Mouse (Mus musculus): Measurements from ENCODE around the gene Capn8.

The Capn8 gene

DNA sequence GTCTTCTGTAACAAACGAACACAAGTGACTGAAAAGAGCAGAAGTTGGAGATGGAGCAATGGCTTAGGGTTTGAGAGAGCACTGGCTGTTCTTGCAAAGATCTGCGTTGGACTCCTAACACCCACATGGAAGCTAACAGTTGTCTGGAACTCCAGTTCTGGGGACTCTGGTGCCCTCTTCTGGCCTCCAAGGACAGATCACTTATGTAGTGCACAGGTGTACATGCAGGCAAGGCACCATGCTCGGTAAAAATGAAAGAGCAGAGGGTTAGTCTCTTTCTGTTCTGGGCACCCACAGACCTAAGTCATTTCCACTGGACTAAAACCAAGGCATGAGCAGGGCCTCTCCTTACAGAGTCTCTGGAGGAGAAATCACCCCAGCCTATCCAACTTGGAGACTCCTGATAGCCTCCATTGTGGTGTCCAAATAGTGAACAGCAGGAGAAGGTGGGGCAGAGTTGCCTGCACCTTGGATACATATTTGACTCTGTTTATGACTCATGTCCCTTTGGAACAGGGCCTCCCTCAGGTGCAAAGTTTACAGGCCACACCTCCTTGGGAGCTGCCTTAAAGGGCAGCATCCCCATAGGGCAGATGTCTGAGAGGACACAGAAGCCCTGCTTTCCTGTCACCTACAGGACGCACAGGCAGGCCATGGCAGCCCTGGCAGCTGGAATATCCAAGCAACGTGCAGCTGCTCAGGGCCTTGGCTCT is at the start of gene Capn8:
Gene Capn8, plus strand, starts transcription at position 600 of the 713 bp plus-strand sequence.
- DNase-seq (ENCODE audit: low spot score) = no peak

DNA sequence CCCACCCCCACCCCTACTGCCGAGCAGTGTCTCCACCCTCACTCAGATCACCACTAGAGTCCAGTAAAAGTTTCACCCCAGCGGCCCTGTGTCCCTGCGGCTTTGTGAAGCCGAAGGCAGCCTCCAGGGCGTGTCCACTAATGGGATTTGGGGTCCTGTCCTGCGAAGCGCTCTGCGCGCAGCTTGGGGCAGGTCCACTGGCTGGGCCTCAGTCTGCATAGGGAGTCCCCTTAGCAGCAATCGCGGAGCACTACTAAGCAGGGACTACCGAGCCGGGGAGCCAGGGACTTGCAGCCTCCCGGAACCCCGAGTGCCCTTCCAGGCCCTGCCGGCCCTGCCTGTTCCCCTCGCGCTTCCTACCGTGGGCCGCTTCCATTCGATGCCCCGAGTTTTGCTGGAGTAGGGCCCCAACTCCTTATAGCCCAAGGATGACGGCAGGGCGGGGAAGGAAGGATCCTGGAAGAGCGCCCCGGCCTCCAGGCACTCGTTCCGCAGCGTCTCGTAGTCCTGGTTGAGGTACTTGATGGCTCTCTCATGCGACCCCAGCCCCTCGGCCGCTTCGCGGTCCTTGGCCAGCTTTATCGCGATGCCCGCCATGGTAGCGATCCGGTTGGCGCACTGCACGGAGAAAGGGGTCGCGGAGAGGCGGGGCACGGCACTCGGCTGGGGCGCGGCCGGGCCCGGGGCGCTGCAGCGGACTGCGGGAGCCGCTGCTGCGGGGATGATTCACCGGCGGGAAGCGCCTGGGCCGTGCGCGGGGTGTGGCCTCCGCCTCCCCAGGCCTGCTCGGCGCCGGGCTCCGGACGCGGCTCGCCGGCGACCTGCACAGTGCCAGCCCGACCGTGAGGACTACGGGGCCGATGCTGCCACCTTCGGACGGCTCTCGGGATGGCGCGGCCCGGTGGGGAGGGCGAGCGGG is 47.8 kb upstream of the Capn8 start, which contains the start of gene Capn2:
Gene Capn2, minus strand, starts transcription at position 851 of the 919 bp plus-strand sequence.
- DNase-seq (ENCODE audit: low spot score) = peak; percentile 78

DNA sequence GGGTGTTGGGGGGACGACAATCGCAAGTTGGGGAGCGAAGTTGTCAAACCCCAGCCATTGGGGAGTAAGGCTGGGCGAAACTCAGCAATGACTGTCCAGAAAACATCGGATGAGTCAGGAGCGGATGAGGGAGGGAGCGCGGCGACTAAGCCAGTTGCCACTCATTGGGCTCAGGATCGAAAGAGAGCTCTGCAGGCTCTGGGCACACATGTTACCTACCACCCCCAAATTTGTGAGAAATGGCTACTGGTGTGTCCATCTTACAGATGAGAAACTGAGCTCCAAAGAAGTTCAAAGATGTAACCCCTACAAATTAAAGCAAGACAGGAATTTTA is 47.2 kb upstream of the Capn8 start:
- no peak for DNase-seq (ENCODE audit: low spot score)

DNA sequence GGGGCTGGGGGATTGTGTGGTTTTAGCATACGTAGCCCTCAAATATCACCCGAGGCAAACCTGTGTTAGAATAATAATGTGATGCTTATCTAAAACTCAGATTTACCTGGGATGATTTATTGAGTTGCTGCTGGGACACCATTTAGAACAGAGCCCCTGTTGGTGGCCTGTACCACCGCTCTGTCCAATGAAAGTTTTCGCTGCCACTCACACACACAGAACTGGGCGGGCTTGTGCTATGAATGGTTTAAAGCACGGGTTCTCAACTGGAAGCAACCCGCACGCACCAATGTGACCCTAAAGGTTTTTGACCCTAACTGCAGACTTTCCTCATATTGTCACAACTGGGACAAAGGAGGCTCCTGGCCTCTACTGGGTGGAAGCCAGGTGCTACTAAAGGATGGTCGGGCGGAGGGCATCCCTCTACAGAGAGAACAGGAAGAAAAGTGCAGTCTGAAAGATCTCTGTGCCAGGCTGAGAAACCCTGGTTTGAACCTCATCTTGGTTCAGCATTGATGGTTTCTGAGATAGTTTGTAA is 46.6 kb upstream of the Capn8 start:
- DNase-seq (ENCODE audit: low spot score) = no peak

DNA sequence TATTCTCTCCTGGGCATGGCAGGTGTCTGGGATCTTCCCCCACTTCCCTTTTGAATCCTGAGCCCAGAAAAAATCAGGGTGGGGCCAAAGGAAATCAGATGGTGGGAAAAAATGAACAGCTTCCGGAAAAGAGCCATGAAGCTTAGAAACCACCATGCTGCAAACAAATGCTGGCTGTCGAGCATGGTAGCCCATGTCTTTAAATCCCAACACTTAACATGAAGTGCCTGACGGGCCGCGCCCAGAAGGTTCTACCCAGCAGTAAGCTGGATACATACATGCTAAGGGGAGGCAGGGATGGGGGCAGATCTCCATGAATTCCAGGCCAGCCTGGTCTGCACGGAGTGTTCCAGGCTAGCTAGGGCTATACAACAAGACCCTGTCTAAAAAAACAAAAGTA is 46.0 kb upstream of the Capn8 start:
- no peak for DNase-seq (ENCODE audit: low spot score)

DNA sequence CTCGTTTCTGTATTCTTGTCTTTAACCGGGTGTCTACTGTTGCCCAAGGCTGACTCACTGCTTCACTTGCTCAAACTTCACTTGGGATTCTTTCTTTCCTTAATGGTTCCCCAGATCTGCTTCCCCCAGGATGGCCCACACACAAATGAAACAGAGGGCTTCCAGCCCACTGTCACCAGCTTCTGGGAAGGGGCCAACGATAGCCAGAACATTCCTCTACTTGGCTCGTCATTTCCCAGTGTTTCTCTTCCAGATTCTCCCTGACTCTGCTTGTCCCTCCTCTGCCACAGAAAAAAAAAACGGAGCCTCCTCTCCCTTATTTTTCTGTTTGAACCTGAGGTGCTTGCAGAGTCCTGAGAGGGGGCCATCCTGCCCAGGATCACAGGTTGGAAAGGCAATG is 45.5 kb upstream of the Capn8 start:
- DNase-seq (ENCODE audit: low spot score) = no peak

DNA sequence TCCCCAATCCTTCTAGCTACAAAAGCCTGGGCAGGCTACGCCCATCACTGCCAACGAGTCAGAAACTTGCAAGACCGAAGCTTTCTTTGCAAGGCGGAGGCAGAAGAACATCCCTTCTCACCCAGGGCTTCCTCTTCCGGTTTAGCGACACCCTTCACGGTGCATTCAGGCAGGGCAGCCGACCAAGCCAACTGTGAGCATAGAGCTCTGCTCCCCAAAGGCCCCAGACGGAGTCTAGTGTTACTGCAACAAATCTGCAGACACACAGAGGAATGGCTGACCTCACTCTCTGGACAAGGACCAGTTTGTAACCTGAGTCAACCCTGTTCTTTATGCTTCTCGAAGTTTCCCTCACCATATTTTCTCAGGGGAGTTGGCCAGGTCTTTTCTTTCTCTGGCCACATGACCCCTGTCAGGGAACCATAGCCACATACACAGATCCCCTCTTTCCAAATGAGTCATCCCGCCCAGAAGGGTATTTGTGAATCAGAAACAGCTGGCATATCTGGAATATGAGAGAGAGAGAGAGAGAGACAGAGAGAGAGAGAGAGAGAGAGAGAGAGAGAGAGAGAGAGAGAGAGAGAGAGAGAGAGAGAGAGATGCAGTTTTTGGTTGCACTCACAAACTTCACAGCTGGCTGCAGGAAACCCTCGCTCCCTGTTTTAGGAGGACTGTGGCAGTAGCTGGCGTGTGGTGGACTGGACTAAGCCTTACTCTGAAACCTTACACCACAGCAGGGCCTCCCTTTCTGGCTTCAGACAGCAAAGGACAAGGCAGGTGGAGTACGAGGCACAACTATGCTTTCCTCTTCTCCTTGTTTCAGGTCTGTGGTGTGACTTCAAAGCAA is 44.5 kb upstream of the Capn8 start:
- peak; percentile 36 for DNase-seq (ENCODE audit: low spot score)

DNA sequence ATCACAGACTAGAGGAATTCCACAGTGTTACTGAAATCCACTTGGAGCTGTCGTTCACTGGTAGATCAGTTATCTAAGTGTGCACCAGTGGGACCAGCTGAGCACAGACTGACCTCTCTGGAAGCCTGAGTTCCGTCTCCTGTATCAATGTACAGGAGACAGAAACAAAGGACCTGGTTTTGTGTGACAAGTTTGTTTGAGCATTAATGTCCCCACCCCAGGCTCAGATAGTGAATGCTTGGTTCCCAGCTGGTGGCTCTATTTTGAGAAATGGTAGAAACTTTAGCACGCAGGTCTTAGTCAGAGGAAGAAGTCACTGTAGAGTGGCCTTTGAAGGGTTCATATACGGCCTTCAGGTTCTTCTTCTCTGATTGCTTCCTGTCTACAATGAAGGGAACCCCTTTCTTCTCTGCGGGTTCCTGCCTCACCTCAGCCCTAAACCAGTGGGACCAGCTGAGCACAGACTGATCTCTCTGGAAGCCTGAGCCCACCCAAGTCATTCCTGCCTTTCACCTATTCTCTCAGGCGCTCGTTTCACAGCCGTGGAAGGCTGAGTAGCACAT is 43.8 kb upstream of the Capn8 start:
- DNase-seq (ENCODE audit: low spot score) = no peak

DNA sequence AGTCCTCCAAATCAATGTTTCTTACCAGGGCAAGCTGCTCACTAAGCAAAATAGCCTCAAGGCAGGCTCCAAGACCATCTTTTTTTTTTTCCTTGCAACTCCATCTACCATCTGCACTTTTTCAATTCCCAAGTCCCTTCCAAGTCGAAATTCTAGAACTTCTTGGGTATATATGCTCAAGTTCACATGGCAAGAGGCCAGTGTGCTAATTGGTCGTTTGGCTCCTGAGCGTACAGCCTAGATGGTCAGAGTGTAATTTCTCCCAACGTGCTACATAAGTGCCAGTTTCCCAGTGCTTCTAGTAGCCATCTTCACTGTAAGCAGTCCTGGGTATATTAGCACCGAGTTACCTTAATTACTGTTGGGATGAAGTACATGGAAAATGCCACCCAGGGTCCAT is 41.8 kb upstream of the Capn8 start:
- no peak for DNase-seq (ENCODE audit: low spot score)

DNA sequence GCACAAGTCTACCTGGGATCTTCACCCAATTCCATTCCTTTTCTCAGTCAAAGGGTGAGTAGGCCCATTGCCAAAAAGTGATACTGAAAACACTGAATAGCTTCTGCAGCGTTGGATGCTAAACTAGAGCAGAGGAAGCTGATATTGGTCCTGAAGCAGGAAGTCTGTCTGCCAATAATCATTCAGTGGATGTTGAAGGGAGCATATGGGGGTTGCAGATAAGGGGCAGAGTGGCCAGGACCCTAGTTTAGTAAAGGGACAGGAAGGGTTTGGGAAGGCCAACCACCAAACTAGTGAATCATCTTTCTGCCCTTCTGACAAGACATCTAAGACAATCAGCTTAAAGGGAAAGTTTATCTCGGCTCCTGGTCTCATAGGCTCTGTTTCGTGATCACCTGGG is 41.1 kb upstream of the Capn8 start:
- DNase-seq (ENCODE audit: low spot score) = no peak

DNA sequence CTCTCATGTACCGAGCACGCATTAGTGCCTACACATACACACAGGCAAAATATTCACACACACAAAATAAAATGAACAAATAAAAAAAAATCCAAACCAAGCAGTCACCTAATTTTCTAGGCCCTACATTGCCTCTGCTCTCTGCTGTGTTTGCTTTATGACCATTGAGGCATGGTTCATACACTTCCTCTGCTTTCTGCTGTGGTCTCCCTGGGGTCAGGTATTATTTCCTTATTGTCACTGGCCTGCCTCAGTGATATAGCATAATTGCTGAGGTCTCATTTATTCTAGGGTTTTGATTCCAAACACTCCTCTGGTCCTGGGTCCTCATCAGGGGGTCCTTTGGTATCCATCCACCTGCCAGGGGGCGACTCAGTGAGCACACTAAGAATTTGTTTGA is 39.2 kb upstream of the Capn8 start:
- no peak for DNase-seq (ENCODE audit: low spot score)

DNA sequence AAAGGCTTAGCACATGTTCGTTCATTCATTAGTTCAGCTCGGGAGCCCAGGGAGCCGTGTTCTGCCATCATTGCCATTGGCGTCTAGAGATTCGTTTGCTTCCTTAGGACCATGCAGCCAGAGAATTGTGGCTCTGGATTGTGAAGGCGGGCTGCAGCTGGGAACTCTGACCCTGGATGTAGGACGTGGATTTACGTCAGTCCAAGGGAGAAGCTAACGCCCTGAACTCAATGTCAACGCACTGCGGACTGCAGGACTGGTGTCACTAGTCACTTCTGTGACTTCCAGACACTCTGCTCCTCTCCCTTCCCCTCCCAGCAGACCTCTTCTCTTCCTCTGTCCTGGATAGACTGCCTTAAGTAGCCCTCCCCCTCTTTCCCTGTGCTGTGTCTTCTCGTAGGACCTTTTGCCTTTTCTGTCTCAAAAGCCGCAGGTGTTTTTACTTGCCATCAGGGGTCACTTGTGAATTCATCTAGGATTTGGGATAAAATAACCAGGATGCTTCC is 37.5 kb upstream of the Capn8 start:
- DNase-seq (ENCODE audit: low spot score) = no peak

DNA sequence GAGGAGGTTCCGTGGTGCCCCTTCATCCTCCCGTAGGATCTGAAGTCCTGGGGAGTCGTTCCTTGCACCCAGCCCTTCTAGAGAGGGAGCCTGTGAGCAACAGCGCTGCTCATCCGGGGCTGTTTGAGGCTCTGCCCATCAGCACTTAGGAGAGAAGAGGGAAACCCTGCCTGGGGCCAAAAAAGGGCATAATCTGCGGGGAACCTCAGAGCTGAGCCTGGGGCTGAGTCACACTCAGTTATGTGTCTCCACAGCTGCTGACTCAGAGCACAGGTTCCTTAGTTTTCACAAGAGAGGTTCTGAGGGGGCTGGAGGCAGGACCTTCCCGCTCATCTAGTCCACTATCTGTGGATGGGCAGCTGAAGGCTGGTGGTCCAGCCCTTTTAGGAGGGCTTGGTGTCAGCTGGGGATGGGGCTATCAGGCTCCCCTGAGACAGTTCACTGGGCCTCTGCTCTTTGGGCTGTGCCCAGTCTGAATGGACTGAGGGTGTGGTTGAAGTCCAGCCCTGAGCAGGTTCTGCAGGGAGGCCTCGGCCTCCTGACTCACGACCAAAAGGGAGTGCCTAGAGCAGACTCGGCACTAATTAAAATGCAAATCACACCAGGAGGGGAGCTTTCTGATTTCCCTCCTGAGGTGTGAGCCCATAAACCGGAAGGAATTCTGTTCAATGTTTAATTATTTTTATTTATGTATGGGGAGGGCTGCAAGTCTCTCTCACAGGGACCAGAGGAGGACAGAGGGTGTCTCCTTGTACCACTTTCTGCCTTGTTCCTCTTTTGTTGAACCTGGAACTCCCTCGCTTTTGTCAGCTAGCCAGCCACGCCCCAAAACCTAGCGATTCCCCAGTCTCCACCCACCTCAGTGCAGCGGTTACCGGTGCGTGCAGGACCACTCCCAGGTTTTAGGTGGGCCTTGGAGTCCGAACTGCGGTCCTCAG is 36.6 kb upstream of the Capn8 start:
- no peak for DNase-seq (ENCODE audit: low spot score)

DNA sequence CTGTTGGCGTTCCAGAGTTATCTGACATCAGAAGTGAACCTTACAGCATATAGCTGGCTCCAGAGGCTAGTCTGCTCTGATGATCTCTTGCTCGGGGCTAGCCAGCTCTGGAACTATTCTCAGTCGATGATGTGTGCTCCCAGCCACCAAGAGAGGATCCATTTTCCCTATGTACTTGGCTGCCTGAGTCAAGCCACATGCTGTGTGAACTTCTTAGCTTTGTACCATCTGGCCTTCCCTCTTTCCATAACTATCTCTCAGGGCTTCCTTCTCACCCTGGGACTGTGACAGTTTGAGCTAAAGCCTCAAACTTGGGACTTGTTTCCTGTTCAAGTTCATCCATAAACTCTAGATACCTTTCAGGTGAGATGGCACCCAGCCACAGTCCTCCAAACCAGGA is 31.2 kb upstream of the Capn8 start:
- no peak for DNase-seq (ENCODE audit: low spot score)

DNA sequence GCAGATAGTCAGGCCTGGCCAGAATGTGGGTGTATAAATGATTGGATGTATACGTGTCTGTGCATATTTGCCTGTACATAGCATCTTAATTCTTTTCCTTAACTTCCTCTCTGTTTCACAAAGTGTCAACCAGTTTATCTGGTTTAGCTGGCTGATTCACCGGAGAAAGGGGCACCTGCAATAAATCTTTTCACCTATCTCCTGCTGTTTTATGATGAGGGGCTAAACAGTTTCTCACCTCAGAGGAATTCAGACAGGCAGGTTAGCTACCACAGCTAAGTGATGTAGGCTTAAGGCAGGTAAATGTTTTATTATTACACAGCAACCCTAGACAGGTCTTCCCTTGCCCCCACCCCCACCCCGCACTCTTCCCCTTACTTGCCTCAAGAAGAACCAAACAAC is 29.7 kb upstream of the Capn8 start:
- DNase-seq (ENCODE audit: low spot score) = no peak

DNA sequence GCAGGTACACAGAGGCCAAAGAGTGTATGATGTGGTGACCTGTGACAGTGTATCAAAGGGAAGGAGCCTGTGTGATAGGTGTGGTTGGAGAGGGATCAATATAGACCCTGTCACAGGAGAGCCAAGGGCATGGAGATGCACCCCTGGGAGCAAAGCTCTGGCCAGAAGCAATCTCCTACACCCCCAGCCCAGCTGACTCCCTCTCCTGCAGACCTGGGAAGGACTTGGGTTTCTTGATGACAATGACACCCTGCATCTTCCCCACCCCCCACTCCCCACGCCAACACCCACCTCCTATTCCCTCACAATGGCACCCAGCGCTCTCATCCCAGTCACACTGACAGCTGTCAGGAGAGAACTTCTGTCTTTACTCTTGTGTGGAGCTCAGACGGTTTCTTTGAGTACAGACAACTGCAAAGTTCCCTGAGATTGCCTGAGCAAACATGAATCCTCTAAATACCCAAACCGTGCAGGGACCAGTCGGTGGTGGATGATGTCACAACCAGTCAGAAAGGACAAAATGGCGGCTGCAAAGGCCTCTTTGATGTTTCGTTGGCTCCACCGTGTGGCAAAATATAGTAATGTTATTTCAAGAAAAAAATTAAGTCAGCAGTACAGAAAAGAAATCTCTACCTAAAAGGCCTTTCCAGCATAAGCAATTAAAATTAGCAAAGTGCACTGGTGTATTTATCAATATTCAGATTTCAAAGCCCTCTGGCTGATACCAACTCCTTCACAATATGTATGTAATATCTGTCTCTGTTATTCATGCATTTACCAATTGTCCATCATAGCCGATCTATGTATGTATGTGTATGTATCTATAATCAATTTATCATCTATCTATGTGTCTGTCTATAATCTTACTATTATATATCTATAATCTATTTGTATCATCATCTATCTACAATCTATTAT is 25.5 kb upstream of the Capn8 start:
- DNase-seq (ENCODE audit: low spot score) = no peak

DNA sequence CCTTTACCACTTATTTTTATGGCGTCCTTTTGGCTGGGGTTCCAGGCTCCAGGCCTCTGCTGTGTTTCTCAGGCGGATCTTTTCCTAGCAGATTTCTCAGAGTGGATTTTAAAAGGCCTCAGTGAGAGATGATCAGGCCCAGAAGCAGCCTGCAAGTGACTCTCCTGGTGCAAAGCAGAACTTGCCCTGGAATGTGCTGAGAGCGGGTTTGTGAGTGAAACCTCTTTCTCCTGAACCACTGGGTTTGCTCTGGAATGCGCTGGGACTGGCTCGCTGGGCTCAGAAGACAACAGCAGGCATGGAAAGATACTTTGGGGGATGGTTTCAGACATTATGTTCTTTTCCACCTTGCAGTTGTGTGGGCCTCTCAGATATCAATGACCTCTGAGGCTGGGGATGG is 22.7 kb upstream of the Capn8 start:
- no peak for DNase-seq (ENCODE audit: low spot score)

DNA sequence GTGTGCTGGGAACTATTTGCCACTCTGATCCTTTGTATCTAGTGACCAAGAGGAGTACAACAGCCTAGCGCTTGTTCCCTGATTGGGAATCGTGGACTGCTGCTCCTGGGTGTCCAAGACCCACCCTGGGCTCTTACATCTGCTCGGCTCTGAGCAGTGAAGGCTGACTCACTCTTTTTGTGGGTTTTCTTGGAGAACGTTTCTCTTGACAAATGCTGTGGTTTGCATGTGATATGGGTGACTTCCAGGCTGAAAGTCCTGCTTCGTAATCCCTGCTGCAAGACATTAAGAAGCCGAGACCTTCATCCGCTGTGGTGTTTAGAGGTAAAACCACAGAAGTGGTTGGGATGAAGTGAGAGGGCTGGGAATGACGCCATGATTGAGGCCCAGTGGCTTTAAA is 21.7 kb upstream of the Capn8 start:
- DNase-seq (ENCODE audit: low spot score) = no peak

DNA sequence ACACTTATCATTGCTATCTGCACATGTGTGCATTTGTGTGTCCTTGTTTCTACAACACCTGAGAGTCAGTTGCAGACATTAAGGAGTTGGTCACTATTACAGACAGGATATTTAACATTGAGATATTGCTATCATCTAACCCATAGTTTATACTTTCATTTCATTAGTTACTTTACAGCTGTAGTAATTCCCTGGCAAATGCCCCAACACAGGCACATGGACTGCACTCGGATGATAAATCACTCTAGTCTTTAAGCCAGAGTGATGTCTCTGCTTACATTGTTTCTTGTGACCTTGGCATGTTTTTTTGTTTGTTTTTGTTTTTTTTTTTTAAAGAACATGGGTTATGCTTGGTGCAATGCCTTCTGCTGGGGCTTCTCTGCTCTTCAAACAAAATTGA is 20.9 kb upstream of the Capn8 start:
- DNase-seq (ENCODE audit: low spot score) = no peak

DNA sequence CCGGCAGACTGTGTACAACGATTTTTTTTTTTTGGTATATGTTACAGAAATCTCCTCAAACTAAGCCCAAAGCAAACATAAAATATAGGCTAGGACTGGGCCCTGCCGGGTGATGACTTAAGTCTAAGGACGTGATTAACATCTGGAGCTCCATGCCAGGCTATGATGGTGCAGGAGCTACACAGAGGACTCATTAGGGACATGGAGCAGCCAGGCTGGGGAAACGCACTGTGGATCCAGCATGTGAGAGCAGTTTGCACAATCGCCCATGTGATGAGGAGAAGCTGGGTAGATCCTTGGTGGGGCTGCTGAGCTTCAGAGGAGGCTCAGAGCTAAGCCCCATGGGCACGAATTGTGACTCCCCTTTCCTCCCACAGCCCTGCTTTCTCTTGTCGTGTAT is 14.0 kb upstream of the Capn8 start:
- DNase-seq (ENCODE audit: low spot score) = no peak

All from ovary, postnatal 10 days (tissue).